Mouse (Mus musculus): ENCODE measurements at regions not wholly inside any gene's neighbourhood (a gene's known extent, or its start where the extent isn't known, plus 50 kb on each side); places are given as distances from the start of the nearest gene placed in this dataset.

DNA sequence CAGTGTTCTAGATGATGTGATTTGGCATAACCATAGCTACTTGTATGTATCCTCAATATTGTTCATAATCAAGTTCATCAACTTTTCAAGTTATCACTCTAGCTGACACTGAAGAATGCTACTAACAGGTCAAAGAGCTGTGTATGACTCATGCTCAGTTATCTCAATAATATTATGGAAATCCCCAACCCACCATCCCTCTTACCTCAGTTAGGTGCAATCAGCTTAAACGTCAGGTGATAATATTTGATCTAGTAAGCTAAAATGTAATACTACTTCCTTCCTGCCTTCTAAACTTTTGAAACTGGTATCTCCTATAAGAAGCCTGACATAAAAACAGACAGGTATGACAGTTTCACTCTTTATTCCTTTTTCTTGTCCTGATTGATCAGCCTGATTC, 474.6 kb downstream of the Gm11232 start:
- H3K36me3 ChIP-seq (ENCODE audit: control insufficient read depth, insufficient read depth), result no peaks in the 10 kb centered on the region
- H3K4me3 ChIP-seq, result no peak overlapping the region
- H3K27me3 ChIP-seq (ENCODE audit: control insufficient read depth, insufficient read depth, insufficient read length), result no peaks in the 10 kb centered on the region
- TF ChIP-seq REST (IDR thresholded peaks at IDR 0.05; ENCODE audit: insufficient read depth, insufficient read length) (no peak), CEBPB (IDR thresholded peaks at IDR 0.05; ENCODE audit: insufficient read depth, poor library complexity, severe bottlenecking) (no peak), MYOG (IDR thresholded peaks at IDR 0.05; ENCODE audit: control insufficient read depth in 1 of 3, insufficient read depth in 1 of 3, insufficient read length in 2 of 3, low read depth in 2 of 3) (no peak)
- H3K79me2 ChIP-seq (ENCODE audit: control insufficient read depth, insufficient read depth), result no peaks in the 10 kb centered on the region
- H3K4me2 ChIP-seq (ENCODE audit: low read depth), result no peak overlapping the region
- H3ac ChIP-seq (ENCODE audit: control insufficient read depth, insufficient read length), result no peak overlapping the region

DNA sequence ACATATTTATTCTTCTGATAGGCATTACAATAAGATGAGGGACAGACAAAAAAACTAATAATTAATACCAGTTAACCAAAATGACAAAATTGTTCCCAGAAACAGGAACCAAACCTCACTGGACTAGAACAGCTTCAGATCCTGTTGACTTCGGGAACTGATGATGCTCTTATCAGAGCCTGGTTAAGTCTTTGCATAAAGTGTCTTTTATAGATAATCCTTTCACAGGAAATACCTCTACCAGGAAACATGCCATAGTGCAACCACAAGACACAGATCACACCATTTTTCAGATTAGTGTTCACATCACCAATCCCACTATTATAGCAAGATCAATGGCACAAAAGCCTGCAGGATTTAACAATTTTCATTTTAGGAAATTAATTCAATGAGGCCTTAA, 478.1 kb downstream of the Gm11232 start:
- Histone ChIP-seq H3K27me3 (ENCODE audit: control insufficient read depth, insufficient read depth, insufficient read length) (no peaks in the 10 kb centered on the region), H3K4me3 (no peak overlapping the region), H3ac (ENCODE audit: control insufficient read depth, insufficient read length) (no peak overlapping the region), H3K4me2 (ENCODE audit: low read depth) (no peak overlapping the region), H3K79me2 (ENCODE audit: control insufficient read depth, insufficient read depth) (no peaks in the 10 kb centered on the region), H3K36me3 (ENCODE audit: control insufficient read depth, insufficient read depth) (no peaks in the 10 kb centered on the region)
- no peak for TF ChIP-seq CEBPB (IDR thresholded peaks at IDR 0.05; ENCODE audit: insufficient read depth, poor library complexity, severe bottlenecking)
- no peak for TF ChIP-seq REST (IDR thresholded peaks at IDR 0.05; ENCODE audit: insufficient read depth, insufficient read length)
- TF ChIP-seq MYOD1 (IDR thresholded peaks at IDR 0.05; ENCODE audit: control insufficient read depth in 1 of 3, insufficient read length in 2 of 3, low read depth in 2 of 3), result no peak
- TF ChIP-seq POLR2AphosphoS2 (IDR thresholded peaks at IDR 0.05; ENCODE audit: insufficient read length, low read depth), result no peak
- TF ChIP-seq SRF (IDR thresholded peaks at IDR 0.05; ENCODE audit: control insufficient read depth, insufficient read length, low read depth), result no peak

DNA sequence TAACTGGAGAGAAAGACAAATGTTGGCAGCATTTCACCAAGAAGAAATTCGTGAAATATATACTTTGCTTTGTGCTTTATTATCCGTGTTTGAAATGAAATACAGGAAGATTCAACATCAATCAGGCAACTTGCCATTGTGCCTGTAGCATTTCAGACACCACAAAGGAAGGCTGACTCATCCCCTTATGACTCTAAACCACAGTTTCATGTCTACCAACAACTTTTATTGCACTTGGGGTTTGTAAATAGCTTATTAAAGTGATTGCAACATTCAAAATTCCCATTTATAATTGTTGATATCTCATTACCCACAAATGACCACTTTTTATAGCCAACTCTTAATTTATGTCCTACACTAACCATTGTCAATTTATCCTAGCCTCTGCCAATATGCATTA, 497.9 kb downstream of the Gm11232 start:
- H3K4me3 ChIP-seq, result no peak overlapping the region
- H3ac ChIP-seq (ENCODE audit: control insufficient read depth, insufficient read length), result no peak overlapping the region
- H3K79me2 ChIP-seq (ENCODE audit: control insufficient read depth, insufficient read depth), result no peaks in the 10 kb centered on the region
- no peak overlapping the region for H3K4me2 ChIP-seq (ENCODE audit: low read depth)
- no peaks in the 10 kb centered on the region for H3K36me3 ChIP-seq (ENCODE audit: control insufficient read depth, insufficient read depth)
- no peaks in the 10 kb centered on the region for H3K27me3 ChIP-seq (ENCODE audit: control insufficient read depth, insufficient read depth, insufficient read length)
- TF ChIP-seq MYOG (IDR thresholded peaks at IDR 0.05; ENCODE audit: control insufficient read depth in 1 of 3, insufficient read depth in 1 of 3, insufficient read length in 2 of 3, low read depth in 2 of 3) (no peak), CEBPB (IDR thresholded peaks at IDR 0.05; ENCODE audit: insufficient read depth, poor library complexity, severe bottlenecking) (peak; percentile 81)

DNA sequence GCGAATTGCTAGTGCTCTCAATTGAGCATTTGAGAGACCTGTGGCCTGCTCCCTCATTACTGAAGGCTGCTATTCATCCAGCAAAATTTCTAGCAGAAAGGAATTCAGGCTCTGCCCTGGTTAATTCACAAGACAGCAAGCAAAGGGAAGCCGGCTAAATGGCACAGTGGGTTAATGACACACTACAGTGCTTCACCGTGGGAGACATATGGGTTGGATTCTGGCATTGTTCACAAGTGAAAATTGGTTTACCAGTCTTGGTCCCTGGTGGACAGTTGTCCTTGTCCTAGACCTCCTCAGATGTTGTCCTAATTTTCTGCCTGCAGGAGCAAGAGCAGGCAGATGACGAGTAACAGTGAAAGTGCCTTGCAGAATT, 527.3 kb downstream of the Gm11232 start:
- H3K4me3 ChIP-seq, result no peak overlapping the region
- H3K79me2 ChIP-seq (ENCODE audit: control insufficient read depth, insufficient read depth), result no peaks in the 10 kb centered on the region
- H3K36me3 ChIP-seq (ENCODE audit: control insufficient read depth, insufficient read depth), result no peaks in the 10 kb centered on the region
- H3K27me3 ChIP-seq (ENCODE audit: control insufficient read depth, insufficient read depth, insufficient read length), result no peaks in the 10 kb centered on the region
- no peak for TF ChIP-seq SRF (IDR thresholded peaks at IDR 0.05; ENCODE audit: control insufficient read depth, insufficient read length, low read depth)
- H3ac ChIP-seq (ENCODE audit: control insufficient read depth, insufficient read length), result no peak overlapping the region
- no peak overlapping the region for H3K4me2 ChIP-seq (ENCODE audit: low read depth)

DNA sequence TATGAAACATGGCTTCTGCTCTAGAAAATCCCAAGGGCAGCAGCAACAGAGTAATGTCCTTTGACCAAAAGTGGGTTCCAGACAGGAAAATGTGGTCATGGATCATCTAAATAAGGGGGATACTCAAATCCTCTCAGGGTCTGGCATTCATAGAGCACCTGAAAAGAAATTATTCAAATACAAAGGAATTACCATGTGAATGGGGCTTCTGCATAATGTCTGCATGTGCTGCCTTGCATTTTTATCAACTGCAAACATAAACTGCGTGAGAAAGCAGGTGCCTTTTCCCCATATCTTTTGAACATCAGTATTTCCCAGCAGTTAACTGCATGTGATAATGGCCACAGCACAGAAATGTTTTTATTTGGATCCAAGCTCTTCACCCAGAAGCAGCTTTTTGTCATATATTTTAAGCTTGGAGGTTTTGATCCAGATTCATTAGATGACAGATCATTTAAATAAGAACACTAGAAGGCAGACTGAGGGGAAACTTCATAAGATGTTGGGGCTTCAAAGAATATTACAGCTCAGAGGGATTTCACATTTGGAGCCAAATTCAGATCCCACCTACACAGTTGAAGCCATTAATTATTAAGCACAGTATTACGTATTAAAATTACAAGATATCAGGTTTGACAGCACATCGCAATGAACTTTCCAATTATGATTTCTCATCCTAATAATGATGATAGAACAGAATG, 527.8 kb downstream of the Gm11232 start:
- no peak for TF ChIP-seq MAX (IDR thresholded peaks at IDR 0.05; ENCODE audit: low read depth)
- no peak for TF ChIP-seq MYOG (IDR thresholded peaks at IDR 0.05; ENCODE audit: control insufficient read depth in 1 of 3, insufficient read depth in 1 of 3, insufficient read length in 2 of 3, low read depth in 2 of 3)
- TF ChIP-seq E2F4 (IDR thresholded peaks at IDR 0.05; ENCODE audit: insufficient read depth), result no peak
- TF ChIP-seq USF1 (IDR thresholded peaks at IDR 0.05; ENCODE audit: low read depth), result no peak
- TF ChIP-seq TCF12 (IDR thresholded peaks at IDR 0.05; ENCODE audit: insufficient read depth, poor library complexity, severe bottlenecking), result no peak
- TF ChIP-seq POLR2AphosphoS2 (IDR thresholded peaks at IDR 0.05; ENCODE audit: insufficient read length, low read depth), result no peak
- no peak for TF ChIP-seq SRF (IDR thresholded peaks at IDR 0.05; ENCODE audit: control insufficient read depth, insufficient read length, low read depth)
- no peak for TF ChIP-seq MYOD1 (IDR thresholded peaks at IDR 0.05; ENCODE audit: control insufficient read depth in 1 of 3, insufficient read length in 2 of 3, low read depth in 2 of 3)
- TF ChIP-seq POLR2A (IDR thresholded peaks at IDR 0.05; ENCODE audit: insufficient read length, low read depth), result no peak
- no peak for TF ChIP-seq CEBPB (IDR thresholded peaks at IDR 0.05; ENCODE audit: insufficient read depth, poor library complexity, severe bottlenecking)
- no peak for TF ChIP-seq REST (IDR thresholded peaks at IDR 0.05; ENCODE audit: insufficient read depth, insufficient read length)
- no peak for TF ChIP-seq TCF3 (IDR thresholded peaks at IDR 0.05; ENCODE audit: insufficient read length, low read depth)
- Histone ChIP-seq H3ac (ENCODE audit: control insufficient read depth, insufficient read length) (no peak overlapping the region), H3K4me3 (no peak overlapping the region), H3K4me2 (ENCODE audit: low read depth) (no peak overlapping the region), H3K27me3 (ENCODE audit: control insufficient read depth, insufficient read depth, insufficient read length) (no peaks in the 10 kb centered on the region), H3K79me2 (ENCODE audit: control insufficient read depth, insufficient read depth) (no peaks in the 10 kb centered on the region), H3K36me3 (ENCODE audit: control insufficient read depth, insufficient read depth) (no peaks in the 10 kb centered on the region)

DNA sequence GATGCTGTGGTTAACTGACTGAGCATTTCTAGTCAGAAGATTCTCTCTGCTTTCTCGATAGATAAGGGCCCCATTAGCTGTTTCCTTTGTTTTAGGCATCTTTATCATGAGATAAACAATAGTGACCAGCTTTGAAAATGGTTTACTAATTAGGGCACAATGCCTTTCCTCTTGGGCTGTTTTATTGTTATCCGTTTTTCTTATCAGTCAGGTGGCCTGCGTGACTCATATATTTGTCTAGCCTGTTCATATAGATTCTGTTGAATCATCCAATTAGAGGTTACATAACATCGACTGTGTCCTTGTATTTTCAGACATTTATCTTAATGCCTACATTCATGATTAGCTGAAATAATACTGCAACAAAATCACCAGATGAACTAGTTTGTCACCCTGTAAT, 531.1 kb downstream of the Gm11232 start:
- no peaks in the 10 kb centered on the region for H3K79me2 ChIP-seq (ENCODE audit: control insufficient read depth, insufficient read depth)
- no peak overlapping the region for H3K4me2 ChIP-seq (ENCODE audit: low read depth)
- no peak for TF ChIP-seq POLR2AphosphoS2 (IDR thresholded peaks at IDR 0.05; ENCODE audit: insufficient read length, low read depth)
- no peak for TF ChIP-seq TCF12 (IDR thresholded peaks at IDR 0.05; ENCODE audit: insufficient read depth, poor library complexity, severe bottlenecking)
- H3K4me3 ChIP-seq, result no peak overlapping the region
- H3ac ChIP-seq (ENCODE audit: control insufficient read depth, insufficient read length), result no peak overlapping the region
- no peaks in the 10 kb centered on the region for H3K27me3 ChIP-seq (ENCODE audit: control insufficient read depth, insufficient read depth, insufficient read length)
- H3K36me3 ChIP-seq (ENCODE audit: control insufficient read depth, insufficient read depth), result no peaks in the 10 kb centered on the region

All from myocyte (in vitro differentiated cells).